8 mouse cellular contexts compared by ENCODE assay signal in genomic region chr8:81806797-81807196, GRCm38 (mm10).
A peak's percentile ranks its signal among the peaks of the same experiment; 100 is the strongest.
DNase-seq lines count a peak whose midpoint lies in the region; ATAC-seq and TF ChIP-seq lines count a peak whose summit lies in the region.

No protein-coding gene starts in this region.

- H3K4me1 ChIP-seq in G1E (ENCODE audit: insufficient read depth, low read depth, low read length), result peaks cover 14% of the 10 kb centered on the region
- H3K4me1 ChIP-seq in forebrain, embryonic 14.5 days (ENCODE audit: control insufficient read depth, insufficient read depth, low read length), result no peaks in the 10 kb centered on the region
- H3K4me1 ChIP-seq in liver, postnatal 0 days (ENCODE audit: insufficient read depth), result no peaks in the 10 kb centered on the region
- H3K4me1 ChIP-seq in neural tube, embryonic 14.5 days (ENCODE audit: control insufficient read depth, insufficient read depth, low read length), result no peaks in the 10 kb centered on the region
- H3K4me1 ChIP-seq in testis, adult 2 months (ENCODE audit: control insufficient read depth, insufficient read depth, low read length), result no peaks in the 10 kb centered on the region

- no peak overlapping the region for H3K4me3 ChIP-seq in G1E (ENCODE audit: low read depth, low read length)
- no peak overlapping the region for H3K4me3 ChIP-seq in forebrain, embryonic 14.5 days (ENCODE audit: low read depth, low read length)
- no peak overlapping the region for H3K4me3 ChIP-seq in liver, postnatal 0 days (ENCODE audit: low read depth, low read length)
- H3K4me3 ChIP-seq in neural tube, embryonic 14.5 days (ENCODE audit: low read depth, low read length), result no peak overlapping the region
- no peak overlapping the region for H3K4me3 ChIP-seq in testis, adult 2 months (ENCODE audit: control insufficient read depth, low read depth, low read length)

- TF ChIP-seq CTCF in G1E (IDR thresholded peaks at IDR 0.05; ENCODE audit: low read depth, low read length), result peak; percentile 58; the same call in 1 of the 2 replicates
- TF ChIP-seq CTCF in liver, postnatal 0 days (IDR thresholded peaks at IDR 0.05; ENCODE audit: low read depth), result peak; percentile 87
- 0 out of 2 replicates have a peak, but pooled peaks have one; percentile 15 for TF ChIP-seq CTCF in testis, adult 2 months (IDR thresholded peaks at IDR 0.05; ENCODE audit: control insufficient read depth, insufficient read depth, insufficient replicate concordance, low read depth, low read length)

- no peak overlapping the region for H3K27ac ChIP-seq in forebrain, embryonic 14.5 days (ENCODE audit: low read depth, low read length)
- H3K27ac ChIP-seq in liver, postnatal 0 days (ENCODE audit: low read depth), result no peak overlapping the region
- no peak overlapping the region for H3K27ac ChIP-seq in neural tube, embryonic 14.5 days (ENCODE audit: low read depth, low read length)
- no peak overlapping the region for H3K27ac ChIP-seq in testis, adult 2 months (ENCODE audit: control insufficient read depth, insufficient read depth, low read depth, low read length)

- H3K4me2 ChIP-seq in forebrain, embryonic 14.5 days (ENCODE audit: low read length), result no peak overlapping the region
- no peak overlapping the region for H3K4me2 ChIP-seq in liver, postnatal 0 days (ENCODE audit: low read depth, low read length)
- H3K4me2 ChIP-seq in neural tube, embryonic 14.5 days (ENCODE audit: low read depth, low read length), result no peak overlapping the region

- no peak for TF ChIP-seq EP300 in liver, postnatal 0 days (IDR thresholded peaks at IDR 0.05; ENCODE audit: low read depth)

- no peaks in the 10 kb centered on the region for H3K27me3 ChIP-seq in G1E (ENCODE audit: insufficient read depth, low read length)
- H3K27me3 ChIP-seq in forebrain, embryonic 14.5 days (replicated peaks; ENCODE audit: control insufficient read depth, insufficient read depth, low read length), result no peaks in the 10 kb centered on the region
- H3K27me3 ChIP-seq in liver, postnatal 0 days (ENCODE audit: insufficient read depth, low read length), result no peaks in the 10 kb centered on the region
- H3K27me3 ChIP-seq in neural tube, embryonic 14.5 days (ENCODE audit: control insufficient read depth, insufficient read depth, low read length), result no peaks in the 10 kb centered on the region
- no peaks in the 10 kb centered on the region for H3K27me3 ChIP-seq in testis, adult 2 months (ENCODE audit: control insufficient read depth, insufficient read depth, low read length)

- H3K36me3 ChIP-seq in G1E (replicated peaks), result peaks cover 20% of the 10 kb centered on the region
- no peaks in the 10 kb centered on the region for H3K36me3 ChIP-seq in forebrain, embryonic 14.5 days (ENCODE audit: control insufficient read depth, insufficient read depth, low read length)
- H3K36me3 ChIP-seq in liver, postnatal 0 days (replicated peaks; ENCODE audit: insufficient read depth, low read length), result no peaks in the 10 kb centered on the region
- no peaks in the 10 kb centered on the region for H3K36me3 ChIP-seq in neural tube, embryonic 14.5 days (ENCODE audit: control insufficient read depth, insufficient read depth, low read length)
- H3K36me3 ChIP-seq in testis, adult 2 months (ENCODE audit: control insufficient read depth, insufficient read depth, low read length), result no peaks in the 10 kb centered on the region

- peak; percentile 86 for ATAC-seq in G1E (ENCODE audit: extremely low read depth, insufficient number of reproducible peaks, low FRiP score, poor library complexity, severe bottlenecking)
- ATAC-seq in forebrain, embryonic 14.5 days, result peak; percentile 87
- ATAC-seq in liver, postnatal 0 days, result peak; percentile 75
- peak; percentile 79; the same call in 1 of the 2 replicates for ATAC-seq in neural tube, embryonic 14.5 days (ENCODE audit: low read depth)

- intact Hi-C loops in heart, postnatal 14 days (cut with DNase I), result loop anchor here (2.0 to 5.0 kb wide), 2 partner anchors 39 to 328 kb away; no protein-coding TSS in a partner anchor

- peak; percentile 16 for DNase-seq in G1E (ENCODE audit: low spot score)
- peak; percentile 59 for DNase-seq in c-Kit-positive CD71-positive TER-119-negative erythroid progenitor cells, embryonic 14.5 days (ENCODE audit: low read depth)
- DNase-seq in forebrain, embryonic 14.5 days (ENCODE audit: low spot score), result peak; percentile 76
- peak; percentile 59 to 81 for DNase-seq in heart, postnatal 14 days
- DNase-seq in kidney, postnatal 36 days, result peak; percentile 73 to 82
- DNase-seq in liver, postnatal 0 days, result peak; percentile 71

- no peak for TF ChIP-seq POLR2A in testis, adult 2 months (IDR thresholded peaks at IDR 0.05; ENCODE audit: control insufficient read depth, low read depth, low read length)

- H3K9me3 ChIP-seq in G1E (replicated peaks), result no peaks in the 10 kb centered on the region
- H3K9me3 ChIP-seq in forebrain, embryonic 14.5 days (replicated peaks; ENCODE audit: control insufficient read depth, low read length), result no peaks in the 10 kb centered on the region
- no peaks in the 10 kb centered on the region for H3K9me3 ChIP-seq in liver, postnatal 0 days (ENCODE audit: low read length)
- H3K9me3 ChIP-seq in neural tube, embryonic 14.5 days (ENCODE audit: control insufficient read depth, low read length), result no peaks in the 10 kb centered on the region

- no peak overlapping the region for H3K9ac ChIP-seq in forebrain, embryonic 14.5 days (ENCODE audit: low read length)
- H3K9ac ChIP-seq in liver, postnatal 0 days (replicated peaks), result no peak overlapping the region
- no peak overlapping the region for H3K9ac ChIP-seq in neural tube, embryonic 14.5 days (replicated peaks; ENCODE audit: low read depth, low read length)

Comparison
In these comparisons a context has a peak if more than half of its experiments do, and no peak if none do; other contexts are left out.
1. DNase-seq: peak in every context shown above with its lines; median percentile 78 in kidney, postnatal 36 days; 76 in forebrain, embryonic 14.5 days; 71 in liver, postnatal 0 days; 70 in heart, postnatal 14 days; 59 in c-Kit-positive CD71-positive TER-119-negative erythroid progenitor cells, embryonic 14.5 days; 16 in G1E.
2. CTCF ChIP-seq: peak in every context shown above with its lines; median percentile 87 in liver, postnatal 0 days; 58 in G1E; 15 in testis, adult 2 months.